Mouse (Mus musculus): ENCODE results near the gene Evx2. TPM values are rescaled to one million over a fixed set of nuclear protein-coding genes. Genes with fewer than 3 reads are reported as not detected.
A peak's percentile ranks its signal among the peaks of the same experiment; 100 is the strongest.

The Evx2 gene
- polyA plus RNA-seq (2015; fragmentation: Nextera tagmentation; extraction: Ambion mirVana): not detected in 2 replicates

GRCm38 (mm10) chr2:74659507-74660005 is at the start of gene Evx2:
Gene Evx2 (minus strand): TSS chr2:74659557.
- no peak within 1 kb of the TSS for H3K4me3 ChIP-seq (replicated peaks)
- no peaks in the 10 kb centered on the region for H3K36me3 ChIP-seq
- peaks cover 12% of the 10 kb centered on the region for H3K4me1 ChIP-seq
- H3K27ac ChIP-seq: no peak within 1 kb of the TSS
- no peak for ATAC-seq (ENCODE audit: insufficient read depth, low FRiP score, low read depth)
- WGBS: 3% methylated on average over 28 of the region's 28 CpGs
- H3K9ac ChIP-seq: no peak within 1 kb of the TSS
- H3K9me3 ChIP-seq: no peaks in the 10 kb centered on the region
- H3K27me3 ChIP-seq (replicated peaks): peaks cover 88% of the 10 kb centered on the region
- H3K4me2 ChIP-seq: no peak within 1 kb of the TSS

GRCm38 (mm10) chr2:74708676-74709075 is 49.3 kb upstream of the Evx2 start:
- Histone ChIP-seq H3K9ac (no peak overlapping the region), H3K4me3 (replicated peaks) (no peak overlapping the region), H3K9me3 (no peaks in the 10 kb centered on the region), H3K27ac (no peak overlapping the region), H3K4me1 (peaks cover 20% of the 10 kb centered on the region), H3K4me2 (no peak overlapping the region), H3K27me3 (replicated peaks) (peaks cover 94% of the 10 kb centered on the region), H3K36me3 (no peaks in the 10 kb centered on the region)
- WGBS: 21% methylated on average over 4 of the region's 4 CpGs
- ATAC-seq (ENCODE audit: insufficient read depth, low FRiP score, low read depth): no peak

DNA sequence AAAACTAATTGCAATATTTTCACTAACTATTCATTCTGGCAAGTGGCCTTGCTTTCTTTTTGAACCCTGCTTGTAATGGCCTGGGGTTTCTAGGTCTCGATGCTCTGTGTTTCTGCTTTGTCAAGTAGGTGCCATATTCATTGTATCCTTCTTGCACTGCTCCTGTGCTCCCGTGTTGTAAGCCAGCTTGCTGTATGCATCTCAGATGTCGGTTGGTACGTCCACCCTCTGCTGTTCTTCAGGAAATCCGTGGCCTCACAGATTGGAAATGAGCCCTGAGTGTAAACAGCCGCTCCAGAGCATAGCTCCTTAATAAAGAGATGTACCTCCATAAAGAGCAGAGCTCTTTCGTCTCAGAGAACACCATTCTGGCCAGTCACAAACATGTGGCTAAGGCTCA is 48.2 kb upstream of the Evx2 start:
- Histone ChIP-seq H3K27me3 (replicated peaks) (peaks cover 94% of the 10 kb centered on the region), H3K27ac (no peak overlapping the region), H3K9ac (no peak overlapping the region), H3K4me2 (no peak overlapping the region), H3K4me1 (peaks cover 20% of the 10 kb centered on the region), H3K9me3 (no peaks in the 10 kb centered on the region), H3K36me3 (no peaks in the 10 kb centered on the region), H3K4me3 (replicated peaks) (no peak overlapping the region)
- 23% methylated on average over 7 of the region's 7 CpGs for WGBS
- no peak for ATAC-seq (ENCODE audit: insufficient read depth, low FRiP score, low read depth)

DNA sequence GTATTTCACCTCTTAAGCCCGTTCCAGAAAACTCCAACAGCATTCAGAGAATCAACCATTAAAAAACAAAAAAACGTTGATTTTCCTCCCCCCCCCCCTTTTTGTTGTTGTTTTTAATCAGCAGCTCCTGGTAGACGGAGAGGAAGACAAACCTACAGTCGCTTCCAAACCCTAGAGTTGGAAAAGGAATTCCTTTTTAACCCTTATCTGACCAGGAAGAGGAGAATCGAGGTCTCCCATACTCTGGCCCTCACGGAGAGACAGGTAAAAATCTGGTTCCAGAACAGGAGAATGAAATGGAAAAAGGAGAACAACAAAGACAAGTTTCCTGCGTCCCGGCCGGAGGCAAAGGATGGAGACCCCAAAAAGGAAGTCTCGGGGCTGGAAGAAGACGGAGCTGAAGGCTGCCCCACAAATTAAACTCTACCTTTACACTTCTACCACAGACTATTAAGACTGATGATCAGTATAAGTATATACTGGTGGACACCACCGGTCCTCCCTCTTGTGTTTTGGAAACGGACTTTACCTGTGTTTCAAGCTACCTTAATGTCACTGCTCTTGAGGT is 47.1 kb upstream of the Evx2 start:
- no peak overlapping the region for H3K4me2 ChIP-seq
- no peak for ATAC-seq (ENCODE audit: insufficient read depth, low FRiP score, low read depth)
- no peaks in the 10 kb centered on the region for H3K9me3 ChIP-seq
- peaks cover 88% of the 10 kb centered on the region for H3K27me3 ChIP-seq (replicated peaks)
- H3K9ac ChIP-seq: no peak overlapping the region
- H3K36me3 ChIP-seq: no peaks in the 10 kb centered on the region
- 3% methylated on average over 13 of the region's 13 CpGs for WGBS
- H3K4me3 ChIP-seq (replicated peaks): peak overlapping the region; percentile 44; the same call in 1 of the 2 replicates
- H3K4me1 ChIP-seq: peaks cover 13% of the 10 kb centered on the region
- no peak overlapping the region for H3K27ac ChIP-seq

- H3K9me3 ChIP-seq: no peaks in the 10 kb centered on the region
- WGBS: under 1% methylated on average over 75 of the region's 85 CpGs
- H3K4me1 ChIP-seq: peaks cover 13% of the 10 kb centered on the region
- H3K27me3 ChIP-seq (replicated peaks): peaks cover 90% of the 10 kb centered on the region
- peak overlapping the region; percentile 18; the same call in 1 of the 2 replicates for H3K27ac ChIP-seq
- H3K9ac ChIP-seq: 0 out of 2 replicates have a peak overlapping the region, but pooled peaks have one; percentile 16
- peak overlapping the region; percentile 44 for H3K4me3 ChIP-seq (replicated peaks)
- ATAC-seq (ENCODE audit: insufficient read depth, low FRiP score, low read depth): no peak
- peak overlapping the region; percentile 87 for H3K4me2 ChIP-seq
- no peaks in the 10 kb centered on the region for H3K36me3 ChIP-seq
Observed at GRCm38 (mm10) chr2:74705467-74706089, 46.2 kb upstream of the Evx2 start.

DNA sequence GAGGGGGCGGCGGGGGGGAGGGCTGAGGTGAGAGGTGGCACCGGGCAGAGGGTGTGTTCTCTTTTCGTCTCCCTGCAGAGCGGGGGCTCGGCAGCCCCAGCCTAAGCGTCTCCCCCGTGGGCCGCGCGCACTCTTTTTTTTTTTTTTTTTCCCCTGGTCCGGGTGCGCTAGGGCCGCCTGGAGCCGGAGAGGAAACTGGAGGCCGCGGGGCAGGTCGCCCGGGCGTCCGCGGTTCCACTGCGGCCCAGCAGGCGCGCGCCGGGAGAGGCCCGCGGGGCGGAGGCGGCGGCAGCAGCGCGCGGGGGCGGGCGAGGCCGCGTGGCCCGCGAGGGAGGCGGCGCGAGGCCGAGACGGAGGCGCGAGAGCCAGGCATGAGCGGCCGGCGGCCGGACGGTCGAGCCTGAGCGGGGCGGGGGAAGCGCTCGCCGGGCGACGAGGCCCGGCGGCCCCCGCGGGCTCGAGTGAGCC is 45.7 kb upstream of the Evx2 start:
- H3K9me3 ChIP-seq: no peaks in the 10 kb centered on the region
- peak overlapping the region; percentile 16 for H3K9ac ChIP-seq
- peak overlapping the region; percentile 18; the same call in 1 of the 2 replicates for H3K27ac ChIP-seq
- ATAC-seq (ENCODE audit: insufficient read depth, low FRiP score, low read depth): no peak
- under 1% methylated on average over 46 of the region's 66 CpGs for WGBS
- peaks cover 13% of the 10 kb centered on the region for H3K4me1 ChIP-seq
- peaks cover 90% of the 10 kb centered on the region for H3K27me3 ChIP-seq (replicated peaks)
- peak overlapping the region; percentile 44 for H3K4me3 ChIP-seq (replicated peaks)
- H3K4me2 ChIP-seq: peak overlapping the region; percentile 87
- H3K36me3 ChIP-seq: no peaks in the 10 kb centered on the region

DNA sequence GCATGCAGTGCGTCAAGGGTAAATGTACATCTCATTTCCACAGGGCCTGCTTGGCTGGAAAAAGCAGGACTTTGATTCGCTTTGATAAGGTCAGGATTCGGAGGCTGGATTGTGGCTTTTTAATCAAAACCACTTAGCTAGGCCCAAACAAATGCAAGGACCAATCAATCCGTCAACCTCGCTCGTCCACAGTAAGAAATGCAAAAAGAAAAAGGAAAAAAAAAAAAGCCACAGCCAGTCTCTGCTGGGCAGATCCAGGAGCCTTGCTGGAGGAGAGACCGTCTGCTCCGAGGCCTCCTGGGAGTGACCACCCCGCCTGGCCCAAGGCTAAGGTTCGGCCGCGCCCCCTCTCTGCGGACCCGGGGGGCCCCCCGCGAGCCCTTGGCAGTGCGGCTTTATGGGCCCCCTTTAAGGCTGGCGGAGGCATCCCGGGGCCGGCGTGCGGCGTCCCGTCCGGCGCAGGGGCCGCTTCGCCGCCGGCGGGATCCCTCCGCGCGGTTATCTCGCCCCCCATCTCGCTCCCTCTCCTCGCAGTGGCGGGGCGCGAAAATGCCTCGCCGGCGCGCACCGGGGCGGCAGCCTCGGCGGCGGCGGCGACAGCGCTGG is 45.1 kb upstream of the Evx2 start, which contains the start of gene Hoxd8:
Hoxd8 (plus strand) TSS at position 223 of the 606 bp plus-strand sequence.
- H3K27me3 ChIP-seq (replicated peaks): peaks cover 90% of the 10 kb centered on the region
- H3K4me1 ChIP-seq: peaks cover 13% of the 10 kb centered on the region
- peak within 1 kb of the TSS; percentile 87 for H3K4me2 ChIP-seq
- H3K4me3 ChIP-seq (replicated peaks): peak within 1 kb of the TSS; percentile 44
- peak within 1 kb of the TSS; percentile 18; the same call in 1 of the 2 replicates for H3K27ac ChIP-seq
- H3K9ac ChIP-seq: peak within 1 kb of the TSS; percentile 16
- no peaks in the 10 kb centered on the region for H3K36me3 ChIP-seq
- WGBS: under 1% methylated on average over 46 of the region's 52 CpGs
- ATAC-seq (ENCODE audit: insufficient read depth, low FRiP score, low read depth): no peak
- H3K9me3 ChIP-seq: no peaks in the 10 kb centered on the region

DNA sequence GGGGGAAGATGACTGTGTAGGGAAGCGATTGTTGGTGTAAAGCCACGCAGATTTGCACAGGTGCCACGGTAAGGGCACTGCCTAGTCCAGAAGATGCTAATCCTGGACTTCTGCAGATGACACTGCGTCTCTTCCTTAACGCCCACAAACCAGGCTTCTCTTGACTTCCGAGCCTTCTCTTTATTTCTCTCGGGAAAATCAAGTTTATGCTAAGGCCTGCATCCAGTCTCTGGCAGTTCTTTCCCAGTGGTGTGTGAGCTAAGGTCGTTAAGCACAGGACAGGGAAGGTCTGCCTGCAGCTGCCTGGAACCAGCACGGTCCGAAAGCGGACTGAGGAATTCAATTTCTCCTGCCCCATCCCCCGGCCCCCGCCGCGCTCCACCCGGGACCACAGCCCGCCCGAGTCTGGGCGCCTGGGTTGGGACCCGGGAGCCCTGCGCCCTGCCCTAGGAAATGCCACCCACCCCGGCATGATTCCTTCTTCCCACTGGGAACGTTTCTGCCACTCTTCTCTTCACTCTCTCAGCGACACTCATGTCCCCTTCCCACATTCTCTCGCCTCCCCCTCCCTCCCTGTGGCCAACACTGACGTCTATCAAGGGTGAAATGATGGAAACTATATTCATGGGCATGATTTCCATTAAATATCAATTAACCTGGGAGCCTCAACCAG is 44.5 kb upstream of the Evx2 start:
- Histone ChIP-seq H3K4me1 (peaks cover 13% of the 10 kb centered on the region), H3K4me3 (replicated peaks) (no peak overlapping the region), H3K36me3 (no peaks in the 10 kb centered on the region), H3K27me3 (replicated peaks) (peaks cover 90% of the 10 kb centered on the region), H3K27ac (no peak overlapping the region), H3K9me3 (no peaks in the 10 kb centered on the region), H3K9ac (no peak overlapping the region), H3K4me2 (peak overlapping the region; percentile 87; the same call in 1 of the 2 replicates)
- no peak for ATAC-seq (ENCODE audit: insufficient read depth, low FRiP score, low read depth)
- 5% methylated on average over 26 of the region's 26 CpGs for WGBS

DNA sequence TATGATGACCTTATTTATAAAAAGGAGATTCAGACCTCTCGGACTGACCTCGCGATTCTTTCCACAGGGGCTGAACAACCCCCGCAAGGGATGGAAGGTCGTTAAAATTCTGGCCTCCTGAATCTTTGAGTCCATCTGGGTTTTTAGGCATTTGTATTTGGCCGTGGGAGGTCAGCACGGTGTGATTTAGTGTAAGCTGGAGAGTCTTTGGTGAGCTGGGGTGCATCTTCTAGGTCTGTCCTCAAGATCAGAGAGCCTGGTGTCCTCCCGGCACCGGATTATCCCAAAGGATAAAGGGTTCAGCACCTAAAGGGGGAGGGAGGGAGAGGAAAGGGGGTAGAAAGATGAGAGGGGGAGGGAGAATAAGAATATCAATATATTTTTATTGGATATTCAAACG is 44.0 kb upstream of the Evx2 start:
- Histone ChIP-seq H3K27me3 (replicated peaks) (peaks cover 90% of the 10 kb centered on the region), H3K9me3 (no peaks in the 10 kb centered on the region), H3K36me3 (no peaks in the 10 kb centered on the region), H3K4me2 (no peak overlapping the region), H3K4me3 (replicated peaks) (no peak overlapping the region), H3K27ac (no peak overlapping the region), H3K9ac (no peak overlapping the region), H3K4me1 (peaks cover 16% of the 10 kb centered on the region)
- WGBS: 12% methylated on average over 10 of the region's 10 CpGs
- ATAC-seq (ENCODE audit: insufficient read depth, low FRiP score, low read depth): no peak

DNA sequence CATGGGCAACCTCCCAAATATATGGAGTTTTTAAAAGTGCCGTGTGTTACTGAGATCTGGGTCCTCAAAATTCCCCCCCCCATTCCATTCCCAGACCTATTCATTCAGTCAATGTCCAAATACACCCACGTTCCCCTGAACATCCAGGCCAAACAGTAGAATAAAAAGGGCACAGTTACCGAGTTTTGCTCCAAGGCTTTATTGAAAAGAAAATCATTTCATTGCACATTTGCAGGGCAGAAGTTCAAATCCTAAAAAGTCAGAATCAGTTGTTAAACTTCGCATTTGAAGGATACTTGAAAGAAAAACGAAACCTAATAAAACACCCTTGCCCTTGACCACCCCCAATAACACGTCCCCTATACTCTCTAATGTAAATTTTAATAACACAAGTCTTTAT is 43.5 kb upstream of the Evx2 start:
- WGBS: 28% methylated on average over 6 of the region's 6 CpGs

GRCm38 (mm10) chr2:74701949-74702819 is 42.8 kb upstream of the Evx2 start:
- Histone ChIP-seq H3K9me3 (no peaks in the 10 kb centered on the region), H3K4me3 (replicated peaks) (no peak overlapping the region), H3K27ac (no peak overlapping the region), H3K36me3 (no peaks in the 10 kb centered on the region), H3K27me3 (replicated peaks) (peaks cover 91% of the 10 kb centered on the region), H3K4me2 (no peak overlapping the region), H3K4me1 (peaks cover 25% of the 10 kb centered on the region), H3K9ac (no peak overlapping the region)
- 14% methylated on average over 17 of the region's 17 CpGs for WGBS
- ATAC-seq (ENCODE audit: insufficient read depth, low FRiP score, low read depth): no peak

More for the DNA sequence above, 43.5 kb upstream of the Evx2 start:
- no peak for ATAC-seq (ENCODE audit: insufficient read depth, low FRiP score, low read depth)
- H3K4me3 ChIP-seq (replicated peaks): no peak overlapping the region
- no peaks in the 10 kb centered on the region for H3K9me3 ChIP-seq
- H3K27ac ChIP-seq: no peak overlapping the region
- no peak overlapping the region for H3K4me2 ChIP-seq
- no peak overlapping the region for H3K9ac ChIP-seq
- H3K27me3 ChIP-seq (replicated peaks): peaks cover 91% of the 10 kb centered on the region
- no peaks in the 10 kb centered on the region for H3K36me3 ChIP-seq
- peaks cover 21% of the 10 kb centered on the region for H3K4me1 ChIP-seq
